Mouse (Mus musculus) CH12.LX (cell line): Measurements from ENCODE around the gene Gm20388. TPM values are rescaled to one million over a fixed set of nuclear protein-coding genes. Genes with fewer than 3 reads are reported as not detected.

Experiments used
- DNase-seq: peaks from one replicate; pipeline ENCODE4 v3.0.0-alpha.2; 2013; ENCODE audit errors: extremely low read depth
- H3K27ac ChIP-seq: 2 replicates; pipeline ENCODE4 v1.5.1; 2012; ENCODE audit warnings: low read depth, mild to moderate bottlenecking, control low read depth, moderate library complexity; ENCODE audit not compliant: insufficient read depth
- H3K27me3 ChIP-seq: replicated peaks from 2 replicates; pipeline ENCODE3; 2012; ENCODE audit warnings: inconsistent platforms
- H3K36me3 ChIP-seq, 2 experiments: replicated peaks in 1 of 2; 2 replicates each; pipeline versions ENCODE3 to v1.6.1; 2012; ENCODE audit warnings: inconsistent platforms in 1 of 2, low read length in 1 of 2, mild to moderate bottlenecking in 1 of 2, mixed read lengths in 1 of 2, moderate library complexity in 1 of 2; ENCODE audit not compliant: control insufficient read depth in 1 of 2, insufficient read depth in 1 of 2
- H3K4me1 ChIP-seq, 2 experiments: 2 replicates each; pipeline ENCODE4 v1.6.1; 2012; ENCODE audit warnings: inconsistent platforms in 1 of 2, moderate library complexity in 1 of 2; ENCODE audit not compliant: insufficient read depth in 2 of 2, control insufficient read depth in 1 of 2
- H3K4me2 ChIP-seq: 2 replicates; pipeline ENCODE4 v1.6.1; 2012; ENCODE audit warnings: low read depth, mild to moderate bottlenecking, control low read depth; ENCODE audit not compliant: poor library complexity, insufficient read depth, severe bottlenecking
- H3K4me3 ChIP-seq, 3 experiments: fragments of 150-350 bp in 1 of 3; sonication (generic) in 1 of 3; replicated peaks in 1 of 3; 2 replicates each; pipeline versions ENCODE3 to v1.5.1; 2011 to 2012; ENCODE audit warnings: low read depth in 2 of 3, low read length in 2 of 3, mild to moderate bottlenecking in 2 of 3, moderate library complexity in 2 of 3, control low read depth in 1 of 3, improper control_type of control experiment in 1 of 3, inconsistent platforms in 1 of 3, mixed read lengths in 1 of 3; ENCODE audit not compliant: poor library complexity in 1 of 3
- H3K79me2 ChIP-seq: replicated peaks from 2 replicates; pipeline ENCODE4 v1.6.1; 2012; ENCODE audit warnings: mild to moderate bottlenecking, moderate library complexity; ENCODE audit not compliant: control insufficient read depth, poor library complexity, insufficient read depth, severe bottlenecking; ENCODE audit errors: extremely low read depth
- H3K9ac ChIP-seq: 2 replicates; pipeline ENCODE4 v1.6.1; 2012; ENCODE audit warnings: low read depth, mild to moderate bottlenecking, control low read depth, moderate library complexity; ENCODE audit not compliant: insufficient read depth
- H3K9me3 ChIP-seq: replicated peaks from 2 replicates; pipeline ENCODE3; 2012; ENCODE audit warnings: low read length, inconsistent platforms, mixed read lengths
- BHLHE40 ChIP-seq: IDR thresholded peaks from 2 replicates; pipeline ENCODE4 v1.6.1; 2011; ENCODE audit warnings: mild to moderate bottlenecking, low read depth, low read length, improper control_type of control experiment
- CHD1 ChIP-seq: IDR thresholded peaks from 2 replicates; pipeline ENCODE4 v1.6.1; 2012; ENCODE audit warnings: low read depth, low read length, improper control_type of control experiment, inconsistent platforms
- CHD2 ChIP-seq: IDR thresholded peaks from 2 replicates; pipeline ENCODE4 v1.6.1; 2011; ENCODE audit warnings: low read length, improper control_type of control experiment
- CTCF ChIP-seq, 2 experiments: IDR thresholded peaks in 1 of 2; conservative IDR thresholded peaks in 1 of 2; 2 replicates each; pipeline ENCODE4 v1.5.1; 2011 to 2012; ENCODE audit warnings: low read depth in 2 of 2, low read length in 2 of 2, improper control_type of control experiment in 1 of 2, inconsistent platforms in 1 of 2, mild to moderate bottlenecking in 1 of 2, moderate library complexity in 1 of 2
- E2F4 ChIP-seq: IDR thresholded peaks from 2 replicates; pipeline ENCODE4 v1.6.1; 2011; ENCODE audit warnings: low read depth, low read length, improper control_type of control experiment; ENCODE audit not compliant: insufficient replicate concordance
- EP300 ChIP-seq: IDR thresholded peaks from 2 replicates; pipeline ENCODE4 v1.6.1; 2011; ENCODE audit warnings: low read length, improper control_type of control experiment
- GABPA ChIP-seq: IDR thresholded peaks from 2 replicates; pipeline ENCODE4 v1.6.1; 2012; ENCODE audit warnings: low read depth, low read length, improper control_type of control experiment, inconsistent platforms; ENCODE audit not compliant: insufficient replicate concordance
- HCFC1 ChIP-seq: IDR thresholded peaks from 2 replicates; pipeline ENCODE4 v1.6.1; 2012; ENCODE audit warnings: low read depth, mild to moderate bottlenecking, inconsistent platforms, low read length, improper control_type of control experiment
- IRF4 ChIP-seq: IDR thresholded peaks from 2 replicates; pipeline ENCODE4 v1.6.1; 2014; ENCODE audit warnings: low read depth, mild to moderate bottlenecking, inconsistent platforms, low read length, improper control_type of control experiment
- JUN ChIP-seq: IDR thresholded peaks from 2 replicates; pipeline ENCODE4 v1.6.1; 2011; ENCODE audit warnings: low read depth, mild to moderate bottlenecking, low read length, improper control_type of control experiment, moderate library complexity; ENCODE audit not compliant: insufficient read depth
- KAT2A ChIP-seq: IDR thresholded peaks from 2 replicates; pipeline ENCODE4 v1.6.1; 2012; ENCODE audit warnings: low read length, improper control_type of control experiment, inconsistent platforms; ENCODE audit not compliant: insufficient replicate concordance
- MEF2A ChIP-seq: IDR thresholded peaks from 2 replicates; pipeline ENCODE4 v1.6.1; 2014; ENCODE audit warnings: low read depth, mild to moderate bottlenecking, inconsistent platforms, low read length, improper control_type of control experiment, borderline replicate concordance
- MXI1 ChIP-seq: IDR thresholded peaks from 2 replicates; pipeline ENCODE4 v1.6.1; 2011; ENCODE audit warnings: mild to moderate bottlenecking, low read depth, low read length, improper control_type of control experiment
- MYC ChIP-seq: IDR thresholded peaks from 2 replicates; pipeline ENCODE4 v1.6.1; 2011; ENCODE audit warnings: low read depth, mild to moderate bottlenecking, improper control_type of control experiment, low read length
- NELFE ChIP-seq: IDR thresholded peaks from 2 replicates; pipeline ENCODE4 v1.6.1; 2011; ENCODE audit warnings: low read depth, low read length, improper control_type of control experiment
- PAX5 ChIP-seq: IDR thresholded peaks from 2 replicates; pipeline ENCODE4 v1.6.1; 2012; ENCODE audit warnings: low read length, inconsistent platforms, mixed read lengths
- POLR2A ChIP-seq: IDR thresholded peaks from 2 replicates; pipeline ENCODE4 v1.6.1; 2011; ENCODE audit warnings: low read depth, mild to moderate bottlenecking, improper control_type of control experiment, low read length
- POLR2AphosphoS2 ChIP-seq: IDR thresholded peaks from 2 replicates; pipeline ENCODE4 v1.6.1; 2011; ENCODE audit warnings: low read depth, low read length, improper control_type of control experiment
- RAD21 ChIP-seq: IDR thresholded peaks from 2 replicates; pipeline ENCODE4 v1.6.1; 2011; ENCODE audit warnings: low read depth, mild to moderate bottlenecking, low read length, improper control_type of control experiment, moderate library complexity
- SIN3A ChIP-seq: IDR thresholded peaks from 2 replicates; pipeline ENCODE4 v1.6.1; 2012; ENCODE audit warnings: low read length, improper control_type of control experiment, inconsistent platforms
- SMC3 ChIP-seq: IDR thresholded peaks from 2 replicates; pipeline ENCODE4 v1.6.1; 2011; ENCODE audit warnings: low read depth, low read length, improper control_type of control experiment
- TBP ChIP-seq: conservative IDR thresholded peaks from 2 replicates; pipeline ENCODE4 v1.6.1; 2011; ENCODE audit warnings: low read depth, low read length, improper control_type of control experiment
- UBTF ChIP-seq: IDR thresholded peaks from 2 replicates; pipeline ENCODE4 v1.6.1; 2012; ENCODE audit warnings: low read depth, mild to moderate bottlenecking, inconsistent platforms, low read length, improper control_type of control experiment, moderate library complexity
- USF1 ChIP-seq: IDR thresholded peaks from 2 replicates; pipeline ENCODE4 v1.6.1; 2014; ENCODE audit warnings: low read depth, mild to moderate bottlenecking, inconsistent platforms, low read length, improper control_type of control experiment
- USF2 ChIP-seq: conservative IDR thresholded peaks from 2 replicates; pipeline ENCODE4 v1.6.1; 2011; ENCODE audit warnings: low read depth, low read length, improper control_type of control experiment
- ZNF384 ChIP-seq: IDR thresholded peaks from 2 replicates; pipeline ENCODE4 v1.6.1; 2012; ENCODE audit warnings: low read depth, low read length, improper control_type of control experiment, inconsistent platforms
- dilution Hi-C: fragments of 300-500 bp; cut with MboI; formaldehyde crosslinking; loops from 2 replicates; pipeline ENCODE4 v1.14.3; 2020; ENCODE audit warnings: low sequenced_read_pairs; ENCODE audit not compliant: extremely low pct_unique_long_range_greater_than_20kb, extremely low pct_ligation_motif_present
- in situ Hi-C: fragments of 300-500 bp; cut with MboI; formaldehyde crosslinking; loops from 3 replicates; pipeline ENCODE4 v1.14.3; 2019; ENCODE audit warnings: low sequenced_read_pairs, low pct_ligation_motif_present, low pct_unique_long_range_greater_than_20kb, mixed read lengths
- polyA plus RNA-seq: library from polyadenylated mRNA; unstranded; fragments of >175 nt; gene quantifications from 2 replicates; pipeline ENCODE4 v1.2.1, GENCODE M21; 2012; ENCODE audit warnings: low read depth; ENCODE audit not compliant: insufficient read length
- total RNA-seq, 2 experiments: library from RNA; depleted of rRNA; stranded (reverse); fragments of 300-350 nt in 1 of 2; fragments of >200 nt in 1 of 2; gene quantifications; 2 replicates each; pipeline ENCODE4 v1.2.3; 2012 to 2014

The Gm20388 gene
- total and polyA plus RNA-seq, 3 experiments: 14.8 to 26.3 (median 22.2) TPM

- H3K36me3 ChIP-seq: peaks cover 3 to 11% of the 10 kb centered on the region in 2 experiments
- peaks cover 51% of the 10 kb centered on the region for H3K27me3 ChIP-seq
- H3K9ac ChIP-seq: no peak overlapping the region
- no peak overlapping the region for H3K4me2 ChIP-seq
- DNase-seq: no peak
- dilution Hi-C loops (no loop called here), in situ Hi-C loops (no loop called here)
- 0 out of 2 replicates have a peak, but pooled peaks cover 6% of the 10 kb centered on the region for H3K79me2 ChIP-seq
- H3K4me3 ChIP-seq: no peak overlapping the region
- no peaks in the 10 kb centered on the region for H3K9me3 ChIP-seq
- no peak overlapping the region for H3K27ac ChIP-seq
- TF ChIP-seq IRF4 (no peak), KAT2A (no peak), E2F4 (no peak), MXI1 (no peak)
- peaks cover 6 to 16% of the 10 kb centered on the region in 2 experiments for H3K4me1 ChIP-seq
Measured at GRCm38 (mm10) chr8:123516596-123516995, 3606.0 kb downstream of the Gm20388 start.

DNA sequence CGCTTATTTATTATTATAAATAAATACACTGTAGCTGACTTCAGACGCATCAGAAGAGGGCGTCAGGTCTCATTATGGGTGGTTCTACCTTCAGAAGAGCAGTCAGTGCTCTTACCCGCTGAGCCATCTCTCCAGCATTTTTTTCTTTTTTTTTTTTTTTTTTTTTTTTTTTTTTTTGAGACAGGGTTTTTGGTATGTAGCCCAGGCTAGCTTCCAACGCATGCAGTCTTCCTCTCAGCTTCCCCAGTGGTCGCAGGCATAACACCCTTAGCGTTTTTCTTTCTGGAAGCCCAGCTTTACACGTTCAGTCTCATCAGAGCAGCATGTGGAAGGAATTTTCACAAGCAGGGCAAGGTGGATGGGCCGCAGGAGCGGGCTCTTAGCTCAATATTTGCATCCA lies 3607.5 kb downstream of the Gm20388 start:
- H3K4me3 ChIP-seq: peak overlapping the region in 2 of 3 experiments; percentile 16 to 28
- H3K79me2 ChIP-seq: 0 out of 2 replicates have a peak, but pooled peaks cover 6% of the 10 kb centered on the region
- H3K27ac ChIP-seq: no peak overlapping the region
- H3K4me1 ChIP-seq: peaks cover 6 to 21% of the 10 kb centered on the region in 2 experiments
- in situ Hi-C loops (no loop called here), dilution Hi-C loops (no loop called here)
- peak overlapping the region; percentile 40; the same call in 1 of the 2 replicates for H3K9ac ChIP-seq
- H3K9me3 ChIP-seq: no peaks in the 10 kb centered on the region
- TF ChIP-seq HCFC1 (no peak), SIN3A (no peak), NELFE (no peak), UBTF (no peak), MEF2A (no peak), POLR2A (no peak), ZNF384 (peak; percentile 78)
- peaks cover 44% of the 10 kb centered on the region for H3K27me3 ChIP-seq
- peaks cover 15 to 25% of the 10 kb centered on the region in 2 experiments for H3K36me3 ChIP-seq
- peak overlapping the region; percentile 87 for H3K4me2 ChIP-seq
- no peak for DNase-seq

DNA sequence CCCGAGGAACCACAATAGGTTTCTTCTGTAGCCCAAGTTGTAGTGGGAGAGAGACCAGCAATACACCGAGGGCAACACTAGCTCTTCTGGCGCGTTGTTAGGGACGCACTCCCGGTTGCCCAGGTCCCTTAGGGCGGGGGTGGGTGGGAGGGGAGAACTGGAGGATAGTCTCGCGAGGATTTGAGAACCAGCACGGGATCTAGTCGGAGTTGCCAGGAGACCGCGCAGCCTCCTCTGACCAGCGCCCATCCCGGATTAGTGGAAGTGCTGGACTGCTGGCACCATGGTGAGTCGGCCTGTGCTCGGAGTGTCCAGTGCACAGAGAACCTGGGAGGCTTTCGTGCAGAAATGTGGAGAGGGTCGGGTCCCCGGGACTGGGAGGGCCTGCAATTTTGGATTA lies 3608.0 kb downstream of the Gm20388 start, which contains the start of gene Gas8:
Gene Gas8, plus strand, starts transcription at position 168 of the 400 bp plus-strand sequence.
- dilution Hi-C loops (no loop called here), in situ Hi-C loops (no loop called here)
- 0 out of 2 replicates have a peak, but pooled peaks cover 6% of the 10 kb centered on the region for H3K79me2 ChIP-seq
- peak within 1 kb of the TSS; percentile 78 for H3K9ac ChIP-seq
- no peaks in the 10 kb centered on the region for H3K9me3 ChIP-seq
- DNase-seq: peak; percentile 96
- peaks cover 39% of the 10 kb centered on the region for H3K27me3 ChIP-seq
- peak within 1 kb of the TSS; percentile 64 to 75 (median 65) for H3K4me3 ChIP-seq
- H3K4me1 ChIP-seq: peaks cover 6 to 21% of the 10 kb centered on the region in 2 experiments
- H3K27ac ChIP-seq: no peak within 1 kb of the TSS
- H3K4me2 ChIP-seq: peak within 1 kb of the TSS; percentile 87
- peaks cover 20 to 30% of the 10 kb centered on the region in 2 experiments for H3K36me3 ChIP-seq
- TF ChIP-seq JUN (no peak), BHLHE40 (0 out of 2 replicates have a peak, but pooled peaks have one; percentile 15), MYC (no peak), TBP (no peak), EP300 (no peak), CTCF (conservative IDR thresholded peaks at IDR 0.05 in 1 of 2, IDR thresholded peaks at IDR 0.05 in 1 of 2; ENCODE audit: low read depth in 2 of 2, low read length in 2 of 2) (no peak), CHD2 (peak; percentile 92), USF1 (no peak), SMC3 (no peak), MEF2A (no peak), USF2 (no peak), PAX5 (no peak), GABPA (no peak), RAD21 (no peak), SIN3A (peak; percentile 79), CHD1 (no peak), MXI1 (peak; percentile 88), UBTF (no peak), POLR2AphosphoS2 (no peak), POLR2A (peak; percentile 76)
